Mouse (Mus musculus): Measurements from ENCODE around the gene Spint5.

Gene Spint5

GRCm38 (mm10) chr2:164737377-164738090, 22.4 kb downstream of the Spint5 start:
- DNase-seq = no peak

DNA sequence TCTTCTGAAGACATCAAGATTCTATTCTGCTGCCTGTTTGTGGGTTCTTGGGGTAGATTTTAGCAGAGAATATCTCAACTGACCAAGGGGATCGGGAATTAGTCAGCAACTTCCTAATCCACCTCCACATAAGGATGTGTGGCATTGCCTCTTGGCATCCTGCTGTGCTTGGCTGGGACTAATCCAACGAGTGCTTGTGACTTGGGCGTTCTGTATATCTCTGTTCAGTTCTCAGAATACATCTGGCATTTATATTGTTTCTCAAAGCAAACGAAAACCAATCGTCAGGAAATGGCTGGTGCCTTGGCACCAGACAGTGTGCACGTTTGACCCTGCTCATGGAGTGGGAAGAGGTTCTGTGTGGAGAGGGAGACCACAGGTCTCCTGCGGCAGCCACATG, 24.8 kb downstream of the Spint5 start:
- DNase-seq = no peak

DNA sequence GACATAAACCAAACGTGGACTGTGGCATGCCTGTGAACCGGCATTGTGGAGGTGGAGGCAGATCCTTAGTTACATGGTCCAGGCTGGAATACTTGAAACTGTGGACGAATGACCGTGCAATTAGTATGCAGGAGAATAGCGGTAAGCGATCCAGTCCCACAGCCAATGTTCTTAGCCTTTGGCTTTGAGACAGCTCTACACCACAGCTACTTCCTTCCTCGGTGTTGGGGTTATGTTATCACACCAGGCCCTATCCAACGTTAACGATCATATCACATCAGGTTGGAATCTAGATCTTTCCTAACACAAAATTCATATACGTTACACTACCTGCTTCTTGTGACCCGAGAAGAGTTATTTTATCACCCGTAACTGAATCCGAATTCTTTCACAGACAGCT, 29.9 kb downstream of the Spint5 start:
- DNase-seq = no peak

GRCm38 (mm10) chr2:164745843-164746479, 30.9 kb downstream of the Spint5 start, which contains the start of the genes Wfdc3 and Dnttip1:
Gene Wfdc3 (minus strand): TSS chr2:164745931.
Gene Dnttip1 (plus strand): TSS chr2:164745983.
- DNase-seq = peak; percentile 94 to 96

GRCm38 (mm10) chr2:164746693-164747092, 31.6 kb downstream of the Spint5 start:
- no peak for DNase-seq

- DNase-seq = no peak
Measured at GRCm38 (mm10) chr2:164748191-164748590, 33.1 kb downstream of the Spint5 start.

GRCm38 (mm10) chr2:164748991-164749390, 33.9 kb downstream of the Spint5 start:
- DNase-seq = no peak

DNA sequence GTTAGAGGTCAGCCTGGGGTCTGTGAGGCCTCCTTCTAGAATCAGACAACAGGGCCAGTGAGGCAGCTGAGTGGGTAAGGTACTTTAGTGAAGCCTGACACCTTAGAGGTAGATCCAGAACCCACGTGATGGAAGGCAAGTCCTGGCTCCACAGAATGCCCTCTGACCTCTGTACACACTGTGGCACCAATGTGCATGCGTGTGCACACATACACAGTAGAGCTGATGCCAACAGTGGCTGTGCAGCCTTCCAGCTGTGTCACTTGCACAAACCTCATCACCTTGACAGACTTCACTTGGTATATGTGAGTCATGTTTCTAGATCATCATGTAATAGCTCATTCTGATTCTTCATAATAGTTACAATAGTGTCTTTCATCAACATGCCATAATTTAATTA, 37.3 kb downstream of the Spint5 start:
- no peak for DNase-seq

DNA sequence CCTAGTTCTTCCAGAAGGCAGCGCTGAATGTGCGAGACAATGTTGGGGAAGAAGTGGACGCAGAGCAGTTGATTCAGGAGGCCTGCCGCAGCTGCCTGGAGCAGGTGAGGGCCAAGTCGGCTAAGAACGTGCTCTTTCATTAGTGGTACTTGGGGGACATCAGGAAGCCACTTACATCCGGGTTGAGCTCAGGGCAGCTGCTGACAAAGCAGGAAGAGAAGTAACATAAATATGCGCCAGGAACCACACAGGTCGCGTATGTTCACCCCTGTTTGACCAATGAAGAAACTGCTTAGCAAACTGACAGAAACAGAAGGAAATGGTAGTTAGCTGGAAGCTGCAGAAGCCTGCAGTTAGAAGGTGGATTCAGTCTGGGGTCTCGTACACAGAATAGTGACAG, 39.0 kb downstream of the Spint5 start:
- DNase-seq = no peak

GRCm38 (mm10) chr2:164754800-164755199, 39.7 kb downstream of the Spint5 start:
- no peak for DNase-seq

DNA sequence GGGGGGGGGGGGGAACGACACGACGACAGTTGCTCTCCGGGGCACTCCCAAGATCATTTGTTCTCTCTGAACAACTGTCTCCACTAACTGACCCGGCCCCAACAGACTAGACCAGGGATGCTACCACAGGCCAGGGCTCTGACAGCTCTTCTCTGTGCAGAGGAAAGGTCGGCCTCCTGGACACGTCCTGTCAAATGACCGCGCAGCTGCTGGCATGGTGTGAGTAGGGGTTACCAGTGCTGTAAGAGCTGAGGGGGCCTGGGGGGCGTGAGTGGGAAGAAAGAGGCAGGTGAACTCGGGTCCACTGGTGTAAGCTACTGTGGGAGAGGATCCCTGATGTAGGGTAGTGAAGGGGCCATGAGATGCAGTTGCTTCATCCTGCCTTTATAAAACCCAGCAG, 42.7 kb downstream of the Spint5 start:
- DNase-seq = no peak

- no peak for DNase-seq
Measured at GRCm38 (mm10) chr2:164758692-164759091, 43.6 kb downstream of the Spint5 start.

GRCm38 (mm10) chr2:164760059-164760833, 45.1 kb downstream of the Spint5 start:
- no peak for DNase-seq

DNA sequence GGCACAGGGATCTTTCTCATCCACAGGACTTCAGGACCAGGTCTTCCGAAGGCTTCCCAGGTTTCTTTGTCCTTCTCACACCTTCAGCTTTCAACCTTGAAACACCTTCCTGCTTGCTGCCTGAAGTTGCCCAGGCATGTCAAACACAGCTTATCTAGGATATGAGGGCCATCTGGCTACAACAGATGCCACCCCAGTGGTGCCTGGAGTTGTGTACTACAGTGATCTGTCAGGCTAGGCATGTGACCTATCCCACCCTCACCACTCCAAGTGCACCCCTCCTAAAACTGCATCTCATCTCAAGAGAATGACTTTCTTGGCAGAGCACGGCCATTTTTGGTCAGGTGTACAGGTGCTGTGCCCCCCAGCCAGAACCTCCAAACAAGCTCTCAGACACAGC, 46.4 kb downstream of the Spint5 start:
- peak in 1 of 2 experiments; percentile 44 for DNase-seq

GRCm38 (mm10) chr2:164761971-164762370, 46.9 kb downstream of the Spint5 start:
- DNase-seq = no peak

- no peak for DNase-seq
Measured at GRCm38 (mm10) chr2:164762593-164762992, 47.5 kb downstream of the Spint5 start.

DNA sequence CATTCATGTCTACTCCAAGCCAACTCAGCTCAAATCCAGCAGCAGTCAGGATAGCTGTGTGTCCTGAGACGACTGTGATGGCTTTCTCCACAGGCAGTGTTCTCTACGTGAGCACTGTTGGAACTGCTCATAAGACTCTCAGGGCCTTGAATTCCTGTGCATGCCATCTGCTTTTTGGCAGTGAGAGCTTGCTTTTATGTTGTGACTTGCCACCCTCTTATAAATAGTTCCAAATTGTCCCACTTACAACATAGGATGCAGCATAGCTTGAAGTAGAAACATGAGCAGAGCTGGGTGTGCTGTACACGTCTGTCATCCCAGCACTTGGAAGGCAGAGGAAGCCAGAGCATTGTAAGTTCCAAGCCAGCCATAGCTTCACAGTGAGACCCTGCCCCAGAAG, 50.7 kb downstream of the Spint5 start:
- DNase-seq = no peak

All from cerebellum, postnatal 25 days (tissue).